Mouse (Mus musculus) frontal cortex, adult 2 months (tissue): Measurements from ENCODE around the gene Mad1l1. TPM values are rescaled to one million over a fixed set of nuclear protein-coding genes. Genes with fewer than 3 reads are reported as not detected.

ENCODE experiments used
- DNase-seq, 2 experiments: peaks; one replicate each; pipeline ENCODE4 v3.0.0; 2022; ENCODE audit warnings: low spot score in 1 of 2; ENCODE audit errors: extremely low spot score in 1 of 2
- polyA plus RNA-seq: library from polyadenylated mRNA; depleted of rRNA; stranded (reverse); fragments of >200 nt; gene quantifications from 2 replicates; pipeline ENCODE4 v1.2.3, GENCODE M21; 2012

The Mad1l1 gene
- polyA plus RNA-seq, 1 experiment = 17.9 TPM

GRCm38 (mm10) chr5:140151180-140151579, 170.2 kb downstream of the Mad1l1 start:
- no peak for DNase-seq

GRCm38 (mm10) chr5:140150694-140151093, 170.7 kb downstream of the Mad1l1 start:
- DNase-seq = no peak

GRCm38 (mm10) chr5:140150136-140150535, 171.2 kb downstream of the Mad1l1 start:
- no peak for DNase-seq

GRCm38 (mm10) chr5:140149298-140149697, 172.1 kb downstream of the Mad1l1 start:
- DNase-seq = peak; percentile 28 to 68

GRCm38 (mm10) chr5:140143541-140143940, 177.8 kb downstream of the Mad1l1 start:
- DNase-seq = no peak

- no peak for DNase-seq
Measured at GRCm38 (mm10) chr5:140141336-140141735, 180.0 kb downstream of the Mad1l1 start.

GRCm38 (mm10) chr5:140140214-140140613, 181.1 kb downstream of the Mad1l1 start:
- DNase-seq = peak in 1 of 2 experiments; percentile 65

- peak in 1 of 2 experiments; percentile 28 for DNase-seq
Measured at GRCm38 (mm10) chr5:140135734-140136625, 185.4 kb downstream of the Mad1l1 start.

GRCm38 (mm10) chr5:140134021-140134420, 187.3 kb downstream of the Mad1l1 start:
- no peak for DNase-seq

- DNase-seq = no peak
Measured at GRCm38 (mm10) chr5:140128414-140128981, 192.9 kb downstream of the Mad1l1 start.

GRCm38 (mm10) chr5:140127981-140128380, 193.4 kb downstream of the Mad1l1 start:
- no peak for DNase-seq

- peak in 1 of 2 experiments; percentile 43 for DNase-seq
Measured at GRCm38 (mm10) chr5:140124626-140125025, 196.7 kb downstream of the Mad1l1 start.

GRCm38 (mm10) chr5:140123640-140124366, 197.5 kb downstream of the Mad1l1 start:
- no peak for DNase-seq

- no peak for DNase-seq
Measured at GRCm38 (mm10) chr5:140123194-140123593, 198.2 kb downstream of the Mad1l1 start.

GRCm38 (mm10) chr5:140121966-140122365, 199.4 kb downstream of the Mad1l1 start:
- no peak for DNase-seq

- no peak for DNase-seq
Measured at GRCm38 (mm10) chr5:140118921-140119320, 202.4 kb downstream of the Mad1l1 start.

- no peak for DNase-seq
Measured at GRCm38 (mm10) chr5:140117968-140118367, 203.4 kb downstream of the Mad1l1 start.

- DNase-seq = peak; percentile 43 to 65
Measured at GRCm38 (mm10) chr5:140115434-140116271, 205.7 kb downstream of the Mad1l1 start.

GRCm38 (mm10) chr5:140114512-140115060, 206.8 kb downstream of the Mad1l1 start:
- DNase-seq = no peak

GRCm38 (mm10) chr5:140113281-140113680, 208.1 kb downstream of the Mad1l1 start:
- DNase-seq = no peak
